Mouse (Mus musculus) right cerebral cortex, adult 18-20 months (tissue): ENCODE results near the gene Ddx54.

ENCODE experiments used
- DNase-seq: peaks from one replicate; pipeline ENCODE4 v3.0.0; 2022; ENCODE audit warnings: mixed read lengths

The Ddx54 gene

GRCm38 (mm10) chr5:120612822-120613604 lies 474 bp downstream of the Ddx54 start:
- peak; percentile 100 for DNase-seq

DNA sequence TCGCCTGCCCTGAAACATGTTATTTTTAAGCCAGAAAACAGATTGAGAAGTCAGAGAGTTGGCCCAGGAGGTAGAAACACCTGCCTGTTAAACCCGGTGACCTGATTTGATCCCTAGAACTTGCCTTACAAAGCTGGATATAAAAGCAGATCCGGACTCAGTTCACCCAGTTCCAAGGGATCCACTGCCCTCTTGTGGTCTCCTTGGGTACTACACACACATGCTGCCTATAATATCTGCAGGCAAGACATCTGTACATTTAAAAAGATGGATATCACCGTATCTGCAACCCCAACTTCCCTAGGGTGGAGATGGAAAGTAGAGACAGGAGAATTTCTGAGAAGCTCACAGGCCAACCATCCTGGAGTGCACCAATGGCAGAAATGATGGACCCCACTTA lies 3.4 kb downstream of the Ddx54 start:
- no peak for DNase-seq

- no peak for DNase-seq
Observed at GRCm38 (mm10) chr5:120618778-120619177, 6.2 kb downstream of the Ddx54 start.

GRCm38 (mm10) chr5:120619201-120619600 lies 6.7 kb downstream of the Ddx54 start:
- no peak for DNase-seq

GRCm38 (mm10) chr5:120620375-120621077 lies 8.0 kb downstream of the Ddx54 start:
- DNase-seq: peak; percentile 82

- no peak for DNase-seq
Observed at GRCm38 (mm10) chr5:120621078-120621765, 8.7 kb downstream of the Ddx54 start.

DNA sequence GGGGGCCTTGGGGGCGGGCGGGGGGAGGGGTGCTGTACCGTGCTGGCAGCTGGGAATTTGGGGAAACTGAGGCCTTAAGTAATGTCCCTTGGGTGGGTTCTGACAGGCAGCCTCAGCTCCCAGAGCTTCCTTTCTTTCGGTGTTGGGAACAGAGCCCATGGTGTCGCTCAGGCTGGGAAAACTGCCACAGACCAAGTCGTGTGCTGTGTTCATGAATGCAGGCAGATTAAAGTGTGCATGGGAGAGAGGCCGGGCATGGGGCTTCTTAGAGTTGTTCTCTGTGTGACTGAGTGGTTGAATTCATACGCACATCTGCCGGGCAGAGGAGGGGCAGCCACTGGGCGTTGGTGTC lies 9.3 kb downstream of the Ddx54 start:
- DNase-seq: no peak

DNA sequence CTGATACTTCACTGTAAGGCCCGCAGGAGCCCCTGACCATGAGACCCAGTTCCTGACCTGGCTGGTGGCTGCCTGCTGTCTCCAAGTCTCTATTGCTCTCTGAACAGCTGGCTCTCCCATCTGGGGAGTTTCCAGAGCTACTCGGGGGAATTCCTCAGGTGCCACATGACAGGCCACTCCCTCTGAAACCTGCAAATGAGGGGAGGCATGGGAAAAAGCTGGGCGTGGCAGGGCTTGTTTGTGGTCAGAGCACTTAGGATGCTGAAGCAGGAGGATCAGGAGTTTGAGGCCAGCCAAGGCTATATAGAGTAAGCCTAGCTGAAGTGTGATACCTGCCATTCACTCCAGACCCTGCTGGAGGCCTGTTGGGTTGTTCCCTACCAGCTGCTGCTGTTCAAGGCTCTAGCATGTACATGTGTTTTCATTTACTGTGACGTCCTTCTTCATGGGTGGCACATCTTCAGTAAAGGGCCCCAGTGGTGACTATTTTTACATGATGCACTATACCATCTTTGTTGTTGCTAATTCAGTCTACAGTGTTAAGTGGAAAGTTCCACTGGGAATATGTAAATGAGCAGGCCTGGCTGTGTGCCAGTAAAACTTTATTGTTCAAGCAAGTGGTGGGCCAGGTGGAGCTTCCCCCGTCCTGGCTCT lies 9.8 kb downstream of the Ddx54 start:
- no peak for DNase-seq

DNA sequence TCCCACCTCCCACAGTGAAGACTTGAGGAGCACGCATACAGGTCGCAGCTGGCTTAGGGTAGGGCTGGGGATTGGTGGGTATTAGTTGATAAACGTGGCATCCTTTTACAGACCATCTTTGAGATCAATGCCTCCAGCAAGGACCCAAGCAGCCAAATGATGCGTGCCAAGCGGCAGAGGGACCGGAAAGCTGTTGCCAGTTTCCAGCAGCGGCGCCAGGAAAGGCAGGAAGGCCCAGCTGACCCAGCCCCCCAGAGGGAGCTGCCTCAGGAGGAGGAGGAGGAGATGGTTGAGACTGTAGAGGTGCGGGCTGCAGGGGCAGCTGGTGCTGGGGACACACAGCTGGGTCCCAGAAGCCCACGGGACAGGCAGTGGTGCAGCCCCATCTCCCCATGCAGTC lies 11.9 kb downstream of the Ddx54 start:
- DNase-seq: no peak

GRCm38 (mm10) chr5:120626399-120626798 lies 13.9 kb downstream of the Ddx54 start:
- no peak for DNase-seq

- DNase-seq: no peak
Observed at GRCm38 (mm10) chr5:120627515-120628300, 15.2 kb downstream of the Ddx54 start.

GRCm38 (mm10) chr5:120628624-120629023 lies 16.1 kb downstream of the Ddx54 start:
- peak; percentile 4 for DNase-seq

DNA sequence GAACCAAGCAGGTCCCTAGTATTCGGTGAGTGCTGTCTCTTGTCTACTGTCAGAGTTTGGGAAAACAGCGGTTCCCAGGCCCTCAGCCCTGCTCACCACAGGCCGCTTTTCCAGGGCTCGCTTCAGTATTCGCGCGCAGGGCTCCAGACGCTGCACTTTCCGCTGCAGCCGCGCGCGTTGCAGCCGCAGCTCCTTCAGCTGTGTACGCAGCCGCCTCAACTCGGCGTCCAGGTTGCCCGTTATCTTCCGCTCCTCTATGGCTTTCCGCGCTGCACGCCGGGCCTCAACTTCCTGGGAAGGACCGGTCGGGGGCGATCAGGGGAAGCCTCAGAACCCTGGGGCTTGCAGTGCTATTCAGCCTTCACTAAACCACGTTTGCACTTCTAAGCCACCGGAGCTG lies 18.6 kb downstream of the Ddx54 start:
- DNase-seq: no peak

- no peak for DNase-seq
Observed at GRCm38 (mm10) chr5:120631892-120632291, 19.4 kb downstream of the Ddx54 start.

GRCm38 (mm10) chr5:120634131-120634530 lies 21.6 kb downstream of the Ddx54 start, which contains the start of gene Cfap73:
TSS of gene Cfap73 (minus strand) at chr5:120634235.
- no peak for DNase-seq

DNA sequence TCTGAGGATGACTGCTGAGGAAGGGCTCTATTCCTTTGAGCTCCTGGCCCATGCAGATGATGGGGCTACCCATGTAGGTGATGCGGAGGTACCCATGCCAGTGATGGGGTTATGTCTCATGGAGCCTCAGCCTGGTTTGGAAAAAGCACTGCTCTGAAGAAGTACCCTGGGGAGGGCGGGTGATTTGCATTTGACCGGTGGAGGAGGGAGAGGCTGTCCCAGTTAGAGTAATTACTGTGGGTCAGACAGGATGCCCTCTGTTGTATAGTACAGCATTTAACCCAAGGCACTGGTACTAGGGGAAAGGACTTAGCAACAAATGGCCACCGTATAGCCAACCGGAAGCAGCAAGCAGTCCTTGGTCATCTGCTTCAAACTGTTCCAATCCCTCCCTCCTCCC lies 22.3 kb downstream of the Ddx54 start:
- no peak for DNase-seq

DNA sequence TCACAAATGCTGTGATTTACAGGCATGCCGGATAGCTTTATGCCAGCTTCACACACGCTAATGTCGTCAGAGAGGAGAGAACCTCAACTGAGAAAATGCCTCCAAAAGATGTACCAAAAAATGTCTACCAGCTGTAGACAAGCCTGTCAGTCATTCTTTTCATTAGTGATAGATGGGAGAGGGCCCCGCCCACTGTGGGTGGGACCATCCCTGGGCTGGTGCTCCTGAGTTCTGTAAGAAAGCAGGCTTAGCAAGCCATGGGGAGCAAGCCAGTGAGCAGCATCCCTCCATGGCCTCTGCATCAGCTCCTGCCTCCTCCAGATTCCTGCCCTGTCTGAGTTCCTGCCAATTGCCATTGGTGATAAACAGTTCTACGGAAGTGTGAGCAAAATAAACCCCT lies 23.1 kb downstream of the Ddx54 start:
- DNase-seq: no peak

DNA sequence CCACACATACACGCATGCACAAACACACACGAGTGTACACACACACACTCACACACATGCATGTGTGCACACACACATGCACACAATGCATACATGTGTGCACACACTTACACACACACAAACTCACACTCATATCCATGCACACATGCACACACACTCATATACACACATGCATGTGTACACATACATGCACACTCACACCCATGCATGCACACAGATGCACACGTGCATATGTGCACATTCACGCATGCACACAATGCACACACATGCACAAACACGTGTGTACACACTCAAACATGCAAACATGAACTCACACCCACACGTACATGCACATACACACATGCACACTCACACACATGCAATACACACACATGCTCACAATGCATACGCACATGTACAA lies 27.6 kb downstream of the Ddx54 start:
- DNase-seq: no peak

- no peak for DNase-seq
Observed at GRCm38 (mm10) chr5:120643365-120644085, 31.0 kb downstream of the Ddx54 start.

- DNase-seq: no peak
Observed at GRCm38 (mm10) chr5:120644227-120644626, 31.7 kb downstream of the Ddx54 start.

DNA sequence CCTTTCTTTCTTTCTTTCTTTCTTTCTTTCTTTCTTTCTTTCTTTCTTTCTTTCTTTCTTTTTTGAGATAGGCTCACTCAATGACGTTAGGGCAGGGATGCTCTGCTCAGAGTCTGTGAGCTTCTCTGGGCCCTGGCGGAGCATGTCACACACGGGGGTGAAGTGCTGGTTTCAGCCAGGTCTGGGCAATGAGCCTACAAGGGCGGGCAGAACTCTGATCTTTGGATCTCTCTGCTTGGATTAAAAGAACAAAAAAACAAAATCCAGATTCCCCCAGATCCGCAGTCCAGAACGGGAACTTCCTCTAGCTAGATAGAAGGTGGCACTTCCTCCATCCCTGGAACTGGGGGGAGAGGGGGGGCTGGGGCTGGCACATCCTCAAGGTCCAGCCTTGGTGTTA lies 33.3 kb downstream of the Ddx54 start:
- DNase-seq: no peak

- no peak for DNase-seq
Observed at GRCm38 (mm10) chr5:120647361-120647760, 34.8 kb downstream of the Ddx54 start.
